8 mouse cellular contexts compared by ENCODE assay signal in the genomic region with DNA sequence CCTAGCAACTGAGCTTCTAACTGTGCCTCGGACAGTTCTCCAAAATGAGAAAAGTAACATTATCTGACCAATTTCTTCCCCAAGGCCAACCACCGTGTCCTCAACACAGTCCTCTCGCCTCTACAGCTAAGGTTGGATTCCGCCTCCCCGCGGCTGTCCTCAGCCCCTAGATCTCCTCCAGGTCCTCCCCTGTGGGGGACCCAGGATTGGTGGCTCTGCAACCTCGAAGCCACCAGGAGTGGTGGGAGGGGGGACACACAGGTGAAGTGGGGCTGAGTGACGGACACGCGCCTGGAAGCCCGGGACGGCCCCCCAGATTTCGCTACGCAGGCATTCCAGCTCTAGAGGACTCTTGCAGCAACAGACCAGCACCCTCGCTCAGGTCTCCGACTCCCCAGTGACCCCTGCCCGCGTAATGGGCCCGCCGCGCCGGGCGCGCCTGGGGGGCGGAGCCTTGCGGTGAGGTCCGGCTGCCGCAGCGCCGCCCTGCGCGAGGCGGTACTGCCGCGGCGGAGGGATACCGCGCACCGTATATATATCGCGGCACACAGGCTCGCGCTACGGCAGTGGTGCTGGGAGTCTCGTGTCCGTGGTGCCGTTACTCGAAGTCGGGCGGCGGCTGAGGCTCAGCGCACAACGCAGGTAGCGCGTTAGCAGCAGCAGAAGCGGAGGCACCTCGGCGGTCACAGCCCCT. TPM values are rescaled to one million over a fixed set of nuclear protein-coding genes. Genes with fewer than 3 reads are reported as not detected.
DNase-seq lines count a peak whose midpoint lies in the region; ATAC-seq and TF ChIP-seq lines count a peak whose summit lies in the region.

Calm1 (plus strand) TSS at position 469 of the 694 bp plus-strand sequence.

- H3K4me1 ChIP-seq in G1E (ENCODE audit: insufficient read depth, low read depth, low read length), result peaks cover 44% of the 10 kb centered on the region
- H3K4me1 ChIP-seq in forebrain, embryonic 15.5 days, result peaks cover 39% of the 10 kb centered on the region
- peaks cover 14% of the 10 kb centered on the region for H3K4me1 ChIP-seq in lung, adult 2 months (ENCODE audit: control insufficient read depth, insufficient read depth, low read length)
- H3K4me1 ChIP-seq in neural tube, embryonic 15.5 days, result peaks cover 35% of the 10 kb centered on the region

- intact Hi-C loops in heart, postnatal 14 days (cut with DNase I), result loop anchor here (1.0 kb wide), 2 partner anchors 11 to 40 kb away; partner anchors contain the start of gene Nrde2

- DNase-seq in G1E (ENCODE audit: low spot score), result peak; percentile 98
- peak; percentile 95 for DNase-seq in cerebellum, adult 11-12 months
- DNase-seq in heart, postnatal 14 days, result peak; percentile 98
- no peak for DNase-seq in large intestine, adult 2 months (ENCODE audit: low read depth, low spot score)
- peak; percentile 95 for DNase-seq in lung, adult 2 months
- DNase-seq in testis, postnatal 10 days (ENCODE audit: low spot score), result peak; percentile 97

- peaks cover 24% of the 10 kb centered on the region for H3K36me3 ChIP-seq in G1E (replicated peaks)
- peaks cover 15% of the 10 kb centered on the region for H3K36me3 ChIP-seq in forebrain, embryonic 15.5 days
- peaks cover 15% of the 10 kb centered on the region for H3K36me3 ChIP-seq in neural tube, embryonic 15.5 days

- H3K9me3 ChIP-seq in G1E (replicated peaks), result no peaks in the 10 kb centered on the region
- H3K9me3 ChIP-seq in forebrain, embryonic 15.5 days, result no peaks in the 10 kb centered on the region
- H3K9me3 ChIP-seq in neural tube, embryonic 15.5 days (replicated peaks), result no peaks in the 10 kb centered on the region

- H3K4me2 ChIP-seq in forebrain, embryonic 15.5 days (replicated peaks), result peak within 1 kb of the TSS; percentile 88
- peak within 1 kb of the TSS; percentile 91 for H3K4me2 ChIP-seq in neural tube, embryonic 15.5 days

- TF ChIP-seq POLR2A in lung, adult 2 months (IDR thresholded peaks at IDR 0.05; ENCODE audit: borderline replicate concordance, extremely low read depth, low read depth, low read length), result peak; percentile 100

- peak; percentile 37 for ATAC-seq in G1E (ENCODE audit: extremely low read depth, insufficient number of reproducible peaks, low FRiP score, poor library complexity, severe bottlenecking)
- ATAC-seq in forebrain, embryonic 15.5 days (replicated peaks), result peak; percentile 88
- ATAC-seq in neural tube, embryonic 15.5 days (ENCODE audit: low FRiP score), result peak; percentile 87

- peak within 1 kb of the TSS; percentile 96 for H3K9ac ChIP-seq in forebrain, embryonic 15.5 days (replicated peaks)
- peak within 1 kb of the TSS; percentile 99 for H3K9ac ChIP-seq in neural tube, embryonic 15.5 days (replicated peaks)

- under 1% methylated on average over 58 of the region's 58 CpGs for WGBS in forebrain, embryonic 15.5 days
- under 1% methylated on average over 58 of the region's 58 CpGs for WGBS in large intestine, adult 2 months
- WGBS in lung, adult 2 months, result under 1% methylated on average over 58 of the region's 58 CpGs
- WGBS in neural tube, embryonic 15.5 days, result under 1% methylated on average over 58 of the region's 58 CpGs

- peak within 1 kb of the TSS; percentile 93 for H3K27ac ChIP-seq in forebrain, embryonic 15.5 days (replicated peaks)
- peak within 1 kb of the TSS; percentile 93 for H3K27ac ChIP-seq in neural tube, embryonic 15.5 days (replicated peaks)

- no peak for TF ChIP-seq CTCF in G1E (IDR thresholded peaks at IDR 0.05; ENCODE audit: low read depth, low read length)
- TF ChIP-seq CTCF in lung, adult 2 months (IDR thresholded peaks at IDR 0.05; ENCODE audit: insufficient read depth, low read length), result no peak

- peaks cover 5% of the 10 kb centered on the region for H3K27me3 ChIP-seq in G1E (ENCODE audit: insufficient read depth, low read length)
- no peaks in the 10 kb centered on the region for H3K27me3 ChIP-seq in forebrain, embryonic 15.5 days
- no peaks in the 10 kb centered on the region for H3K27me3 ChIP-seq in neural tube, embryonic 15.5 days (replicated peaks)

- peak within 1 kb of the TSS; percentile 75 for H3K4me3 ChIP-seq in G1E (ENCODE audit: low read depth, low read length)
- H3K4me3 ChIP-seq in forebrain, embryonic 15.5 days, result peak within 1 kb of the TSS; percentile 95
- H3K4me3 ChIP-seq in lung, adult 2 months (replicated peaks; ENCODE audit: extremely low read depth, low read depth, low read length), result peak within 1 kb of the TSS; percentile 79
- peak within 1 kb of the TSS; percentile 99 for H3K4me3 ChIP-seq in neural tube, embryonic 15.5 days (replicated peaks)

RNA-seq across cellular contexts. Expression of gene Calm1, which starts in this region (rescaled TPM):
- total RNA-seq in G1E (2014; fragmentation: Nextera tagmentation), result 853 and 995 TPM in 2 replicates
- 733 and 749 TPM in 2 replicates for total RNA-seq in G1E (2017)
- 1,086 and 1,351 TPM in 2 replicates for polyA plus RNA-seq in G1E (2012)
- polyA plus RNA-seq in forebrain, embryonic 15.5 days (2015; fragmentation: Nextera tagmentation; extraction: Ambion mirVana), result 2,112 and 2,174 TPM in 2 replicates
- total RNA-seq in heart, postnatal 14 days (2021), result 100 to 1,000 TPM; 282 to 334 TPM
- polyA plus RNA-seq in large intestine, adult 2 months (2012; rRNA removed), result 859 and 1,392 TPM in 2 replicates
- 399 and 586 TPM in 2 replicates for polyA plus RNA-seq in lung, adult 2 months (2012; rRNA removed)
- polyA plus RNA-seq in neural tube, embryonic 15.5 days (2015; fragmentation: Nextera tagmentation; extraction: Ambion mirVana), result 2,749 and 3,020 TPM in 2 replicates

Comparison
In these comparisons a context has a peak if more than half of its experiments do, and no peak if none do; other contexts are left out.
1. ATAC-seq: peak in every context shown above with its lines; median percentile 88 in forebrain, embryonic 15.5 days; 87 in neural tube, embryonic 15.5 days; 37 in G1E.